Mouse (Mus musculus): Measurements from ENCODE around the gene Reps2.

Reps2 gene

DNA sequence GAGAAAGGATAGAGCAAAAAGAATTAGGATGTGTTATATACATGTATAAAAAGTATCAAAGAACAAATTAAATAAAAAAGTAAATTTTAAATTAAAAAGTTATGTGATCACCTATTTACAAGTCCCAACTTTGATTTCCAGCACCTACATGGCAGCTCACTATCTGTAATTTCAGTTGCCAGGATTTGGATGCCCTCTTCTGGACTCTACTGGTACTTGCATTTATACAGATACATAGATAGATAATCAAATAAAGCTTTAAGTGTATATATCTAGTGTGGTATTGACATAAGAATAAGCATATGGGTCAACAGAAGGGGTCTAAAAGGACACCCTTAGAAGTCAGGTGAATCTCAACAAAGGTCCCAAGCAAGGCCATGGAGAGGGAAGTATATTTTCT is 155.7 kb downstream of the Reps2 start:
- DNase-seq: no peak

DNA sequence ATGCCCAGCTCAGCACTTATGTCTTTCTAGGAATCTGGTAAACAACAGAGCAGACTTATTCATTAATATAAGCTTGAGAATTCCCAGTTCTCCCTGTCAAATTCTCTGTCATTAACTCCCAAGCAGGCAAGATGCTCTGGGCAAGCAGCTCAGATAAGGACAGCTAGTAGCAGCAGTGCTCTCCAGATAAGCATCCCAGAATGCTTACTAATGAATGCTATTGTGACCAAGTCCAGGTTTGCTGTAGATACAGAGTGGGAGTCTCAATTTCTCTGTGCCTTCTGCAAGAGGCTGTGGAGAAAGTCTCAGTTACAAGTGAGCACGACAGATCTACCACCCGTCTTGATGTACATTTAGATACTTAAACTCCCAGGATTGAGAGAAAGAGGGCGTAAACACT is 173.2 kb downstream of the Reps2 start:
- no peak for DNase-seq

DNA sequence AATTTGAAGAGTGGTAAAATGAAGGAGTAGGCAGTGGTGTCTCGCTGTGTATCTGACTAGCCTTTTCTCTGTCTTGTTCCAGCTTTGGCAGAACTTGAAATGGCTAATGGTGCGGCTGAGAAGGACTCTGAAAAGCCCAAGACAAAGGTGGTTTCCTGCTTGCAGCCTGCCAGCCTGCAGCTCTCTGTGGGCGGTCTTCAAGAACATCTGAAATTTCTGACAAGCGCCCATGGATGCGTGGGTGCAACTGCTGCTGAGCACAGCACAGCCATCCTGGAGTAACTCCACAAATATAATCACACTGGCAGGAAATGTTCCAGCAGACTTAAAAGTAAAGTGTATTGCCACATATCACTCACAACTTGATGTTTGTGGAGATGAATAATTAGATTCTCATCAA is 181.3 kb downstream of the Reps2 start:
- DNase-seq: peak; percentile 44

DNA sequence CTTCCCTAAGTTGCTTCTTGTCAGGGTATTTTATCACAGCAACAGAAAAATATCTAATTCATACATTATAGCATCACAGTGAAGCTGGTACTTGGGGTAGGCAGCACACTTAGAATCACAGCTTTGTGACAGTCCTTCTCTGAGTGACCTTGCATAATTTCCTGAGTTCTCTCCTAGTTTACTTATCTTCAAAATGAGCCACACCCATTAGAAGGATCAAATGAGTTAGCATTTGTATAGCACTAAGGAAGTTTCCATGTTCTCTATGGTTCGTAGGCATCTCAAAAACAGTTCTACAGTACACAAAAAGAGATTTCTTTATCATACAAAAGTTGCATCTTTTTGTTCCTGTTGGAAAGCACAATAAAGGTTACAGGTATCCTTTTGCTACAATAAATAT is 187.0 kb downstream of the Reps2 start:
- DNase-seq: no peak

DNA sequence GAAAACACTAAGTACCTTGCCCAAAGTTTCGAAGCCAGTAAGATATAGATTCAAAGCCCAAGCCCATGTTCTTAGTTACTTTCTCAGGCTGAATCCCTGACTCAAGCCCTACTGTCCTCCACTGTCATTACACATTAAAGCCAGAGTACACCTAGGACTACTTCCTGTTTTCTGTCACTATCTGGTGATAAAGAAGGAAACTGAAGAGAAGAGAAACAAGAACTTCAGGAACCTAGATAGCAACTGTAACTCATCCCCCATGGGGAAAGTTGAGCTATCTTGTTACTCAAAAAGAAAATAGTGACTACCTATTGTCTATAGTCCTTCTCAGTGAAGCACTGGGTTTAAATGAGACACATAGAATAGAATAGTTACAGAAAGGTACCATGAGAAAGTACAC is 188.1 kb downstream of the Reps2 start:
- no peak for DNase-seq

DNA sequence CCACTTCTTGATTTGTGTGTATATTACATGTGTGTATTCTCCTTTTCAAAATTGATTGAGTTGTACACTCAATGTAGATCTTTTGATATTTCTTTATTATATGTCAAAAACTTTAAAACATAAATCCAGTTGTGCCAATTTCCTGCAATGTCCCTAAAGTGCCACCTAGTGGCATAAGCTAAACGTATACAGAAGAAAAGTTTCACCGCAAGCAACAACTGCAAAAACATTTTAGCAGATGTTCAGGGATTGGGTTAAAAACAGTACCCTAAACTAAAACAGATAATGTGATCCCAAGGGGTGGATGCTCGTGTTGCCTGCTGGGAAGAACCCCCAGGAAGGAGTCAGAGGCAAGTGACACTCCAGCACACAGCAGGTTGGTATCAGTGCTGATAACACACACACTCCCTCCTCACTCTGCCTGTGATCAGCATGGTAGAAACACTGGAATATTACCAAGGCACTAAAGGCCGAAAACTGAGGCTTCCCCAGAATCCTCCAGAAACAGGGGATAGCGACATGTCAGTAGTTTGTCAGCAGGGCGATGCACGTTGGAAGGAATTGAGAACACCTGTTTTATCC is 189.5 kb downstream of the Reps2 start:
- DNase-seq: no peak

DNA sequence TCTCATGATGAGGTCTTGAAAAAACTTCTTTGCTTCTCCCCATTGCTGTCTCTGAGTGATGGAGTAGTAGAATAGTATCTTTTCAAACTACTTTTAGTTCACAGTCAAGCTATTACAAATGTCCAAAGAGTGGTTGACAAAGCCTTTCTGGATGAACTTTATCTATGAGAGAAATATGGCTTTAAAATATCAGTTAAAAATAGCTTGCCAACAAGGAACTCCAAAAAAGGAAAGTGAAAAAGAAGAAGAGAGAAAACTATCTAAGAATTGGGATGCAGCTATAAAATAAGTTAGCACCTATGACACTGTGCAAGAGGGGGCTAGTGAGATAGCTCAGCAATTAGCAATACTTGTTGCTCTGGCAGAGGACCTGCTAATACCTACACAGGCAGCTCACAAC is 190.8 kb downstream of the Reps2 start:
- no peak for DNase-seq

DNA sequence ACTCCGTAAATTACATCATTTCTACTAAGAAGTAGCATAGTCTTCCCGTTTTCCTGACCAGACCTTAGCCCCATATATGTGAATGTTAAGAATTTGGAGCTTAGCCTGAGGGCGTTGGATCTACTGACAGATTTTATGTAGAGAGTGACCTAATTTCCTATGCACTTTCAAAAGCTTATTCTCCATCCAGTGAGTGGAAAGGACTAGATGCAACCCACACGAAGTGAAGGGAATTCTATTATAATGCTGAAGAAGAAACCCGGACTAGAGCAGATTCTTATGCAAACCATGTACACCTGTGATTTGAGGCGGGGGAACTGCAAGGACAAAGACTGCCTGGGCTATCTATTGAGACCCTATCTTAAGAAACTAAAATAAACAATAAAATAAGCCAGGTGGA is 195.5 kb downstream of the Reps2 start:
- DNase-seq: no peak

DNA sequence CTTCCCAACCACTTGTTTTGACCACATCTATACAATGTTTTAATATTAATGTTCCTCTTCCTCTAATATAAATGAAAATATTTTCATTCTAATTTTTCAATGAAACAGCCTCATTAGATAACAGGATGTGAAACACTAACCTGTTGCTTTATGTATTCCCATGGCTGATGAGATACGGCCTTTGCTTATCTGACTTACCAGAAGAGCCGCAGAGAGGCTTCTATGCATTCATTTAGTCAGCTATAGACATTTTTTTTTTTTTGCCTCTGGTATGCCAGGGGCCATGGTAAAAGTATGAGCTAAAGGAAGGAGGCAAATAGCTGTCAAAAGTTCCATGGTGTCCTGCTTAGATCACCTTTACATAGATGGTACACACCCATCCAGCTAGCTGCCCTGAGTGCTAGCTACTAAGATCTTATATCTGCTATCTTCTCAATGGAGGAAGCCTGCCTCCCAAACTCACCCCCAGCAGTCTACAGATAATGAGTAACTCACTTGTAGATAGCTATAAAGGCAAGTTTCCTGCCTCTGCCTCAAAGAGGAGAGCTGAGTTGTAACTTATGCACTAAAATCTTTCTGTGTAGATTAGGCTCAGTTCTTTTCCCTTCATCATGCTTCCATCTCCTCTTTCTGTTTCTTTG is 196.7 kb downstream of the Reps2 start:
- no peak for DNase-seq

DNA sequence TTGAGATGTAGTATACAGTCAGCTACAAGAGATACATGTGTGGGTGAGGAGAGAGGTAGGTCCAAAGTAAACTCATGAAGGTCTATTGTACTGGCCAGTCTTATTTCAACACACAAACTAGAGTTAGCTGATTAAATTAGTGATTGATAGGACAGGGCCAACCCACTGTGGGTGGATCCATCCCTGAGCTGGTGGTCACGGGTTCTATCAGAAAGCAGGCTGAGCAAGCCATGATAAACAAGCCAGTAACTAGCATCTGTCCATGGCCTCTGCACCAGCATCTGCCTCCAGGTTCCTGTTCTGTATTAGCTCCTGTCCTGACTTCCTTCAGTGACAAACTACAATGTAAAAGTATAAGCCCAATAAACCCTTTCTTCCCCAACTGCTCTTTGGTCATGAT is 200.1 kb downstream of the Reps2 start:
- DNase-seq: no peak

DNA sequence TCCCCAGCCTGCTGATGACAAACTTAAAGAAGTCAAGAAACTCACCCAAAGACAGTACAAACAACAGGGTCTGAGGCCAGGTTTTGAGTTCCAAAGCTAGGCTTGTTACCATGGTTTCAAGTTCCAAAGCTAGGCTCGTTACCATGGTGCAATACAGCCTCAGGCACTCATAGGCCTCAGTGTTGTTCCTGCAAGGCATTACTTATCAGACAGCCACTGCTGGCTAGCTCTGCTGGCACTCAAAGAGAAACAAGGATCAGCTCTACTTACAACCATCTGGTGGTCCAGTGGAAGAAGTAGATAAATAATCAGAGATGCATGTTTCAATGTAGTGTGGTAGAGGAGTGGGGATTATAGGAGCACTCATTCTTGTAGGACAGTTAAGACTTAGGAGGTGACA is 200.5 kb downstream of the Reps2 start:
- DNase-seq: no peak

DNA sequence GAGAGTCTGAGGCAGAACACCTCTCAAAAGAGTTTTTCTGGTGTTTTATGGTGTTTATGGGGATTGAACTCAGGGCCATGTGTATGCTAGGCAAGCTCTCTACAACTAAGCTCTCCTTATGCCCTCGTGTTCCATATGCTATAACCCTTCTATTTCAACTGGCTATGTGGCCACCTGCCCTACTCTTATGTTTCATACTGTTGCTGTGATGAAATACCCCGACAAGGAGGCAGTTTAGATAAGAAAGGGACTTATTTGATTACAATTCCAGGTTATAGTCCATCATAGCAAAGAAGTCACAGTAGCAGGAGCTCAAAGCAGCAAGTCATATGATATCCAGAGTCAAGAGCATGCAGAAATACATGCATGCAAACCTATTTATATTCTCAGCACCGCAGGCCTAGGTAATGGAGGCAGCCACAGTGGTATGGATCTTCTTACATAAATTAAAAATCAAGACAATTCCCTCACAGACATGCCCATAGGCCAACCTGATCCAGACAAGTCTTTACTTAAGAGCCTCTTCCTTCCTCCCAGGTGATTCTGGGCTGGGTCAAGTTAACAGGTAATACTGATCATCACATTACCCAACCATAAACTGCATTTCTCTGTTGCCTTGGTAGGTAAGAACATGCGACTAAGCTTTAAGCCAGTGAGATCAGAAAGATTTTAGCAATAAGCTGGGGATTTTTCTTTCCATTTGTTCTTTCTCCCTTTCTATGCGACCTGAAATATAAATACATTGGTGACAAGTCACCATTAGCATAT is 210.5 kb downstream of the Reps2 start:
- no peak for DNase-seq

DNA sequence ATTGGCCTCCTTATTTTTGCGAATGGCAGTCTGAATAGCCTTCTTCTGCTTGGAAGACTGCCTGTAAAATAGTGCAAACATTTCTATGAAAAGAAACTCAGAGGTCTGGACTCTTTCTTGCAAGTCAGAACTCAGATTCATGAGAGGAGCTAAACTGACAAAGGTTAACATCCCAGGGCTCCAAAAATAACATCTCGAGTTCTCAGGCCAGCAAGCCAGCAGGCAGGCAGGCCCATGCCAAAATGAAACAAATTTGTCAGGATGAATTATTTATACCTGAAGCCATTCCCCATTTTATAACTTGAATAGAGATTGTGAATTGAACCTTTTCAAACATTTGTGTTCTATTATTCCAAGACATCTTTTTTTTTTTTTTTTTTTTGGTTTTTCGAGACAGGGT is 215.8 kb downstream of the Reps2 start:
- no peak for DNase-seq

DNA sequence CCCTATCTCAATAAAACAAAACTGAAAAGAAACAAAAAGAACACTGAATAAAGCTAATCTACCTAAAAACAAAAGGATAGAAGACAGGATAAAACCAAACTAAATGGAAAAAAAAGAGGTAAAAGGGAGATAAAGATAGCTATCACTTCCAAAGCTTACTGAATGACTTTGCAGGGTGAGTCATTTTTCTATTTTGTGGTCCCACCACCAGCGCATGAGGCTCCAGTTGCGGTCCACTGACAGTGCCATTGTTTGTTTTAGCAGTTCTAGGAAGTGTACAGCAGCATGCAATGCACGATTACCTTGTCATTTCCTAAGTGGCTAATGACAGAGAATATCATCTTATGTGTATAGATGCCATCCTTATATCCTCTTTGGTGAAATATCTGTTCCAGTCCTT is 224.0 kb downstream of the Reps2 start:
- no peak for DNase-seq

DNA sequence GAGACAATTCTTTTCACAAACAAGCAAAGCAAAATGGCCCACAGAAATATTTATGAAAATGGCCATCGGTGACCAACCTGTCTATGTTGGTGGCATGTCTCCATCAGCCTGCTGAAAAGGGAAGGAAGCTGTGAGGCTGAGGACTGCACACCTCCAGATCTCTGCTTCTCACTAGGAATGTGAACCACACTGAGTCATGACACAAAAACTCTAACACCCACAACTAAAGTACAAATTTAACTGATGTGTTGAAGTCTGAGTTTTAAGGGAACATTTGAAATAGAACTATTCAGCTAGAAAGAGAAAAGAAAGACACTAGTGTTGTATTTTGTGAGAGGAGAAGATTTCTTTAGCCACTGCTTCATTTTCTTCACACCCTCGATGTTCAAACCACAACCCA is 230.3 kb downstream of the Reps2 start:
- no peak for DNase-seq

DNA sequence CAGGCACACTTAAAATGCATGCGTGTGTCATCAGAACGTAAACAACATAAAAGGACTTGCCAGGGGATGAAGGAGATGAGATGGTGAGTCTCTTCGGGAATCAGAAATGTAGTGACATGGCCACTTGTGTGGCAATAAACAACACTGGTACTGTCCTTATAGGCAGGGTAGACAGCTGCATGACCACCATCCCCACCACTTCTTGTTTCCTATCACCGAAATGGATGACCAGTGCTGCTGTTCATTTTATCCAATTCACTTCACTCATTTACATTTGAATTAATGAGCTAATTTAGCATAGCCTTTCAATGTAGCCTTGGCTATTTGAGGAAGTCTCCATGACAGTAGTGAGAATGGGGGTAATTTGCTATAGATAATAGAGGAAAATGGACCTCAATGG is 236.2 kb downstream of the Reps2 start:
- no peak for DNase-seq

DNA sequence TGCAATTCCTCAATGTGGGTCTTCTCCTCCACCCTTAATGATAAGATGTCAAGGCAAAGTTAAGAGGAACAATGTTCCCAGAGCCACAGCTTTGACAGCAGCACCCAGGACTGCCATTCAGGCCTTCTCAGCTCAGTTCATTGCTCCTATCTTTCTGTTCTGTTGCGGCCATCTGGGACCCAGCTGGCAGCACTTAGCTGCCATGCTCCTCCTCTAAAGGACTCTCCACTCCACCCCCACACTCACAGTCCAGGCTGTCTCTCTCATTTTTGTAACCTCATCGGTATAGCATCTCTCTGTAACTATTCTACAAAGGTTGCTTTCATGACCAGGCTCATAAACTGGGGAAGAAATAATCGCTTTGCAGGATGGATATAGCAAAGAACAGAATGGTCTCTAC is 241.0 kb downstream of the Reps2 start:
- no peak for DNase-seq

DNA sequence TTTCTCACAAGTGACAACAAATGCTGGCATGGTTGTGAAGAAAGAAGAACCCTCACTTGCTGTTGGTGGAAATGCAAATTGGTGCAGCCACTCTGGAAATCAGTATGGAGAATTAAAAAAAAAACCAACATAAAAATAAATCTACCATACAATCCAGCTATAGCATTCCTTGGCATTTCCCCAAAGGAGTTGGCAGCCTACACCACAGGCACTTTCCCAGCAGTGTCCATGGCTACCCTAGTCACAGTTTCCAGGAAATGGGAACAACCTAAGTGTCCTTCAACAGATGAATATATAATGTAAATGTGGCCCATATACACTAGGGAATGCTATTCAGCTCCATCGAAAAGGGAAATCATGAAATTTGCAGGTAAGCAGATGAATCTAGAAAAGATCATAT is 262.7 kb downstream of the Reps2 start:
- DNase-seq: no peak

DNA sequence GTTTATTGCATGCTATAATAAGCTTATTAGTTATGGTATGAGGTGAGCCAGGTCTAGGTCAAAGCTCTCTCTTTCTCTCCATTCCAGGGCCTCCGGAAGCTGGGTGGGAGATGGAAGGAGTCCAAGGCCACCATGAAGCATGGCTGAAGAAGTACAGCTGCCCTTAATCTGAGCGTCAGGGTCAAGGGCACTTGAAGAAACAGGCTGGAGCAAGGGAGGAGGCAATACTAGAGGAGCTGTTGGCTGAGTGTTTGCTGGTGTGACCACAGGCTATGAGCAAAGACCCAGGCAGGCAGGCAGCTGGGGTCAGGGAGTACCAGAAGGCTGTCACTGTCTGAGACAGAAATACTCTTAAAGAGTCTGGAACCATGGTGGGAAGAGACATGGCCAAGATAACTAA is 280.2 kb downstream of the Reps2 start:
- no peak for DNase-seq
